Mouse (Mus musculus) ES-Bruce4 (cell line): ENCODE data around the gene Usp4. TPM values are rescaled to one million over a fixed set of nuclear protein-coding genes. Genes with fewer than 3 reads are reported as not detected.

ENCODE experiments used
- H3K27ac ChIP-seq: 2 replicates; pipeline ENCODE4 v1.5.1; 2012; ENCODE audit warnings: low read length, inconsistent platforms; ENCODE audit not compliant: insufficient read depth
- H3K27me3 ChIP-seq: 2 replicates; pipeline ENCODE4 v1.6.1; 2012; ENCODE audit warnings: mild to moderate bottlenecking, low read length, inconsistent platforms; ENCODE audit not compliant: control insufficient read depth, poor library complexity, insufficient read depth, severe bottlenecking
- H3K36me3 ChIP-seq: 2 replicates; pipeline ENCODE4 v1.6.1; 2012; ENCODE audit warnings: inconsistent platforms, mild to moderate bottlenecking, low read length, moderate library complexity; ENCODE audit not compliant: control insufficient read depth, poor library complexity, insufficient read depth, severe bottlenecking
- H3K4me1 ChIP-seq: one replicate; pipeline ENCODE4 v1.8.1; 2011; ENCODE audit warnings: low read length; ENCODE audit not compliant: control insufficient read depth, insufficient read depth
- H3K4me3 ChIP-seq: 2 replicates; pipeline ENCODE4 v1.5.1; 2011; ENCODE audit warnings: low read depth, mild to moderate bottlenecking, low read length
- H3K9ac ChIP-seq: 2 replicates; pipeline ENCODE4 v1.6.1; 2012; ENCODE audit warnings: low read depth, mild to moderate bottlenecking, inconsistent platforms; ENCODE audit not compliant: poor library complexity, severe bottlenecking
- H3K9me3 ChIP-seq: replicated peaks from 2 replicates; pipeline ENCODE4 v1.6.1; 2012; ENCODE audit warnings: mild to moderate bottlenecking, low read length, inconsistent platforms; ENCODE audit not compliant: control insufficient read depth, poor library complexity, insufficient read depth, severe bottlenecking
- CTCF ChIP-seq: IDR thresholded peaks from one replicate; pipeline ENCODE4 v1.8.1; 2011; ENCODE audit warnings: low read depth, low read length
- EP300 ChIP-seq: IDR thresholded peaks from 2 replicates; pipeline ENCODE4 v1.6.1; 2011; ENCODE audit warnings: low read depth, low read length; ENCODE audit not compliant: insufficient read depth
- POLR2A ChIP-seq: IDR thresholded peaks from one replicate; pipeline ENCODE4 v1.8.1; 2011; ENCODE audit warnings: low read length; ENCODE audit not compliant: insufficient read depth
- polyA plus RNA-seq: library from polyadenylated mRNA; stranded (reverse); fragments of >200 nt; gene quantifications from 2 replicates; pipeline ENCODE4 v1.2.4, GENCODE M21; 2011; ENCODE audit warnings: low read depth; ENCODE audit not compliant: missing spikeins, insufficient read depth, insufficient read length

Usp4 gene
- polyA plus RNA-seq, 1 experiment = 69.9 TPM

DNA sequence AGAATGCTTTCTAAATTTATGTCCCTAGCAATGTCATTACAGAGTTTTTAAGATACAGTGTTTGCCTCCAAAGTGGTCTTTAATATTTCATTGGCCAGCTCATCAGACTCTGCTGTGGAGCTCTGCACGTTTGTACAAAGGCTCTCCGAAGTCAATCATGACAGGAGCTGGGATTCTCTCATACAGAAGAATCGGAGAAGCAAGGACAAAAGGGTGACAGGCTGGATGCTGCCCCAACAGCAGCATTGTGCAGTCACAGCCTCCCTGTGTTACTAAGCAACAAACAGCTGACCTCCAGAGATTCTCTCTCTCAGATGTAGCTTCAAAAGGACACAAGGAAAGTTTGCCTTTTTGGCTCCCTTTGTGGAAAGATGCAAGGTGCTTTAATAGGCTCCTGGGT is 88.5 kb downstream of the Usp4 start, which contains the start of gene BC048562:
TSS of gene BC048562 (plus strand) at position 301 of the 400 bp plus-strand sequence.
- TF ChIP-seq POLR2A (no peak), EP300 (no peak), CTCF (no peak)
- no peaks in the 10 kb centered on the region for H3K9me3 ChIP-seq
- H3K36me3 ChIP-seq = no peaks in the 10 kb centered on the region
- H3K4me3 ChIP-seq = no peak within 1 kb of the TSS
- no peaks in the 10 kb centered on the region for H3K27me3 ChIP-seq
- no peak within 1 kb of the TSS for H3K27ac ChIP-seq
- H3K9ac ChIP-seq = no peak within 1 kb of the TSS
- H3K4me1 ChIP-seq = no peaks in the 10 kb centered on the region

DNA sequence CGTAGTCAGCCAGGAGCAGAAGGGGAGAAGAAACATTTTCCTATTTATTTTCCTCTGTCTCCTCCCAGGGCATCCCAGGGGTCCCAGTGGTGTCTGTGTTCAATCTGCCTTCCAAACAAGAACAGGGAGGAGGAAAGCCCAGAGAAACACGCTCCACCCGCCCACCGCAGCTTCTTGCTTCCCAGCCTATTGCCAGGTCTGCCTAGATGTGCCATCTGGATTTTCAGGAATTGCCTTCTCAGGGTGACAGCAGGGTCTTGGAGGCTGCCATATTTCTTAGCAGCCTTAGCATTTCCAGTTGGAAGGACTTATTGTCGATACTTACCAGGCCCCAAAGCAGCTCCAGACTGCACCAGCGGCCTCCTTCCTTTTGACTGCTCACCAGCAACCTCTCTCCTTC is 91.5 kb downstream of the Usp4 start:
- no peaks in the 10 kb centered on the region for H3K36me3 ChIP-seq
- no peaks in the 10 kb centered on the region for H3K9me3 ChIP-seq
- H3K27me3 ChIP-seq = no peaks in the 10 kb centered on the region
- no peaks in the 10 kb centered on the region for H3K4me1 ChIP-seq
- no peak for TF ChIP-seq POLR2A
- no peak for TF ChIP-seq CTCF
- no peak for TF ChIP-seq EP300
- H3K9ac ChIP-seq = no peak overlapping the region
- H3K4me3 ChIP-seq = no peak overlapping the region
- H3K27ac ChIP-seq = no peak overlapping the region

DNA sequence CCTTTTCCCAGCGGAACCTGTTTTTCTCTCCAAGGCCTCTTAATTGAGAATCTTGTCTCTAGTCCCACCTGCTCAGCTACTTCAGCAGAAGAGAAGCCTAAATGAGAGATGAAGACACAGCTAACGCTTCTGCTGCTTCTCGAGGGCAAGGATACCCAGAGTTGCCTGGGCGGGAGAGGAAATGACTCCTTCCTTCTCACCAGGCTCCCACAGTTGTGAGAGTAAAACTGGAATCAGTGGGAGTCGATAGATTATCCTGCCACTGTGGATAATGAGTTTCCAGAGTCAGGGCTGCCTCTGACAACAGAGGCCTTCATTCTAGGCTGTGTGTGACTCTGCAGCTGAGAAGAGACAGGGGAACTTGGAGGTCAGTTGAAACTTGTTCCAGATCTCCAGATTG is 92.8 kb downstream of the Usp4 start:
- TF ChIP-seq CTCF (no peak), EP300 (no peak), POLR2A (no peak)
- Histone ChIP-seq H3K4me3 (no peak overlapping the region), H3K9me3 (no peaks in the 10 kb centered on the region), H3K27me3 (no peaks in the 10 kb centered on the region), H3K9ac (no peak overlapping the region), H3K4me1 (no peaks in the 10 kb centered on the region), H3K36me3 (no peaks in the 10 kb centered on the region), H3K27ac (no peak overlapping the region)

DNA sequence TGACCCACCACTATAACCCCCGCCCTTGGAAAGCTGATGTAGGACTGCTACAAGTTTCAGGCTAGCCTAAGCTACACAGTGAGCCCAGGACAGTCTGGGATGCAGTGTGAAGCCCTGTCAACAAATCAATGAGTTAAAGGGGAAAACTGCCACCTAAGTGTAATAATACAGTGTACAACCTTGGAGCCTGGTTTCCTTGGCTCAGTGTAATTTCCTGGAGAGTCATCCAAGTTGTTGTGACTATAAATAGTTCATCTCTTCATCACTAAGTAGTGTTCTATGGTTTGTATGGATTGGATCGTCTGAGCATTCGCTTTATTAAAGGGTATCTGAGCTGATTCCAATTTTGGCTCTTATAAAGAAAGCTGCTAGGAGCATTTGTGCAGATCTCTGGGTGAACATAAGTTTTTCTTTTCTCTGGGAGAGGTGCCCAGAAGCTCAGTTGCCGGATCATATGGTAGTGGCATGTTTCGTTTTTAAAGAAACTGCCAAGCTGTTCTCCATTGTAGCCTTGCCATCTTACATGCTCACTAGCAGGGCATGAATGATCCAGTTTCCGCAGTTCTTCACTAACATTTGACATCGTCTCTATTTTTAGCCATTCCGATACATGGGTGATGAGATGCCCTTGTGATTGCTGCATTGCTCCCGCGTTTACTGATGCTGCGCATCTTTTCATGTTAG is 93.7 kb downstream of the Usp4 start:
- Histone ChIP-seq H3K27me3 (no peaks in the 10 kb centered on the region), H3K4me1 (no peaks in the 10 kb centered on the region), H3K36me3 (no peaks in the 10 kb centered on the region), H3K4me3 (no peak overlapping the region), H3K9ac (no peak overlapping the region), H3K27ac (no peak overlapping the region), H3K9me3 (no peaks in the 10 kb centered on the region)
- TF ChIP-seq POLR2A = no peak
- TF ChIP-seq EP300 = no peak
- no peak for TF ChIP-seq CTCF

Other genes starting within 250 kb of the Usp4 start
- 0.43 and 0.62 TPM in 2 replicates for gene Bsn, start 157.5 kb upstream of the Usp4 start, polyA plus RNA-seq
- 116 and 124 TPM in 2 replicates for gene Dag1, start 83.9 kb upstream of the Usp4 start, polyA plus RNA-seq
- 18.3 and 23.1 TPM in 2 replicates for gene Nicn1, start 57.4 kb upstream of the Usp4 start, polyA plus RNA-seq
- 69.2 and 69.3 TPM in 2 replicates for gene Amt, start 51.0 kb upstream of the Usp4 start, polyA plus RNA-seq
- gene Rhoa, start 41.7 kb upstream of the Usp4 start, polyA plus RNA-seq = 429 and 434 TPM in 2 replicates
- gene Tcta, start 41.7 kb upstream of the Usp4 start, polyA plus RNA-seq = 4.0 and 7.0 TPM in 2 replicates
- 172 and 194 TPM in 2 replicates for gene Gpx1, start 8.9 kb upstream of the Usp4 start, polyA plus RNA-seq
- gene 1700102P08Rik, start 45.0 kb downstream of the Usp4 start, polyA plus RNA-seq = not detected in 2 replicates
- 0.96 and 1.2 TPM in 2 replicates for gene Ccdc36, start 80.6 kb downstream of the Usp4 start, polyA plus RNA-seq
- gene BC048562, start 88.6 kb downstream of the Usp4 start, polyA plus RNA-seq = not detected in 2 replicates
- gene Ccdc71, start 112.7 kb downstream of the Usp4 start, polyA plus RNA-seq = 26.4 and 31.6 TPM in 2 replicates
- 5.8 and 6.4 TPM in 2 replicates for gene Klhdc8b, start 113.7 kb downstream of the Usp4 start, polyA plus RNA-seq
- 27.4 and 39.0 TPM in 2 replicates for gene Lamb2, start 131.9 kb downstream of the Usp4 start, polyA plus RNA-seq
- 86.0 and 90.9 TPM in 2 replicates for gene Usp19, start 142.7 kb downstream of the Usp4 start, polyA plus RNA-seq
- gene Qars, start 159.9 kb downstream of the Usp4 start, polyA plus RNA-seq = 348 and 395 TPM in 2 replicates
- 139 and 145 TPM in 2 replicates for gene Qrich1, start 169.0 kb downstream of the Usp4 start, polyA plus RNA-seq
- gene Impdh2, start 212.4 kb downstream of the Usp4 start, polyA plus RNA-seq = 387 and 445 TPM in 2 replicates
- 24.7 and 29.7 TPM in 2 replicates for gene Ndufaf3, start 219.6 kb downstream of the Usp4 start, polyA plus RNA-seq
- 32.7 and 38.9 TPM in 2 replicates for gene Dalrd3, start 222.0 kb downstream of the Usp4 start, polyA plus RNA-seq
- gene Wdr6, start 230.9 kb downstream of the Usp4 start, polyA plus RNA-seq = 24.6 and 24.7 TPM in 2 replicates
- 2.4 TPM in 2 replicates for gene P4htm, start 249.8 kb downstream of the Usp4 start, polyA plus RNA-seq